Mouse (Mus musculus): ENCODE results near the gene Ccdc157.

Gene Ccdc157

GRCm38 (mm10) chr11:4183511-4183910 lies 23.4 kb upstream of the Ccdc157 start:
- peak in 1 of 2 experiments; percentile 57 for DNase-seq (ENCODE audit: low spot score in 2 of 2)

GRCm38 (mm10) chr11:4182061-4182460 lies 22.0 kb upstream of the Ccdc157 start:
- no peak for DNase-seq (ENCODE audit: low spot score in 2 of 2)

GRCm38 (mm10) chr11:4177716-4178115 lies 17.6 kb upstream of the Ccdc157 start:
- DNase-seq (ENCODE audit: low spot score in 2 of 2): no peak

- peak; percentile 88 to 89 for DNase-seq (ENCODE audit: low spot score in 2 of 2)
These were observed 14.5 kb upstream of the Ccdc157 start for GRCm38 (mm10) chr11:4174586-4174985.

GRCm38 (mm10) chr11:4166467-4167090 lies 6.5 kb upstream of the Ccdc157 start:
- DNase-seq (ENCODE audit: low spot score in 2 of 2): no peak

GRCm38 (mm10) chr11:4164701-4165100 lies 4.6 kb upstream of the Ccdc157 start:
- DNase-seq (ENCODE audit: low spot score in 2 of 2): no peak

- no peak for DNase-seq (ENCODE audit: low spot score in 2 of 2)
These were observed 826 bp upstream of the Ccdc157 start for GRCm38 (mm10) chr11:4160758-4161480.

- DNase-seq (ENCODE audit: low spot score in 2 of 2): no peak
These were observed 1.4 kb downstream of the Ccdc157 start for GRCm38 (mm10) chr11:4158676-4159075.

- DNase-seq (ENCODE audit: low spot score in 2 of 2): no peak
These were observed 4.5 kb downstream of the Ccdc157 start for GRCm38 (mm10) chr11:4155641-4156040.

GRCm38 (mm10) chr11:4153694-4154093 lies 6.4 kb downstream of the Ccdc157 start:
- DNase-seq (ENCODE audit: low spot score in 2 of 2): no peak

GRCm38 (mm10) chr11:4149886-4150285 lies 10.2 kb downstream of the Ccdc157 start:
- no peak for DNase-seq (ENCODE audit: low spot score in 2 of 2)

- DNase-seq (ENCODE audit: low spot score in 2 of 2): no peak
These were observed 11.4 kb downstream of the Ccdc157 start for GRCm38 (mm10) chr11:4148536-4149156.

- DNase-seq (ENCODE audit: low spot score in 2 of 2): no peak
These were observed 12.0 kb downstream of the Ccdc157 start for GRCm38 (mm10) chr11:4148120-4148519.

GRCm38 (mm10) chr11:4147098-4147497 lies 13.0 kb downstream of the Ccdc157 start:
- no peak for DNase-seq (ENCODE audit: low spot score in 2 of 2)

- no peak for DNase-seq (ENCODE audit: low spot score in 2 of 2)
These were observed 13.7 kb downstream of the Ccdc157 start for GRCm38 (mm10) chr11:4146381-4146780.

GRCm38 (mm10) chr11:4143281-4144062 lies 16.6 kb downstream of the Ccdc157 start:
- DNase-seq (ENCODE audit: low spot score in 2 of 2): peak; percentile 65 to 72

GRCm38 (mm10) chr11:4142352-4142751 lies 17.7 kb downstream of the Ccdc157 start:
- no peak for DNase-seq (ENCODE audit: low spot score in 2 of 2)

- DNase-seq (ENCODE audit: low spot score in 2 of 2): no peak
These were observed 18.6 kb downstream of the Ccdc157 start for GRCm38 (mm10) chr11:4141505-4141904.

GRCm38 (mm10) chr11:4138964-4139363 lies 21.1 kb downstream of the Ccdc157 start:
- no peak for DNase-seq (ENCODE audit: low spot score in 2 of 2)

GRCm38 (mm10) chr11:4134986-4135935 lies 24.8 kb downstream of the Ccdc157 start, which contains the start of gene Rnf215:
TSS of gene Rnf215 (plus strand) at chr11:4135202.
- peak; percentile 90 to 94 for DNase-seq (ENCODE audit: low spot score in 2 of 2)

- no peak for DNase-seq (ENCODE audit: low spot score in 2 of 2)
These were observed 25.7 kb downstream of the Ccdc157 start for GRCm38 (mm10) chr11:4134400-4134799.

All from right cerebral cortex, postnatal 10 days (tissue).